25 mouse cellular contexts compared by ENCODE assay signal in the genomic region with DNA sequence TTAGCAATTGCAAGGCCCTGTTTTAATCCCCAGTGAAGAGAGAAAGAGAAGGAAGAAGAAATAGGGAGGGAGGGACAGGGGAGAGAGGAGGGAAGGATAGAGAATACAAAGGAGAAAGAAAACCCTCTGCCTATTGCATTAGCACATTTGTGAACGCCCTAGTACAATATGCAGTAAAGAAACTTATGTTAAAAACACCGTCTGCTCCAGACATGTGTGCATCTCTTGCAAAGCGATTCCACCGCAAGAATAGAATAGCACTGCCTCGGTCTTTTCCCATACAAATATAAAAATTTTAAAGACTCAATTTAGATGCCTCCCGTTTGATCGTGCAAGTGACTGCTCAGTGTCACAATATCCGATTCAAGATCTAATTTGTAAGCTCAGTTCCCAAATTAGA. TPM values are rescaled to one million over a fixed set of nuclear protein-coding genes. Genes with fewer than 3 reads are reported as not detected.
DNase-seq lines count a peak whose midpoint lies in the region; ATAC-seq and TF ChIP-seq lines count a peak whose summit lies in the region.
"Had no signal": no experiment of that assay in that cellular context is flagged by ENCODE, and none has a peak within 500 bp of the region (broad histone marks: within the 10 kb centered on the region; RNA-seq: fewer than 3 reads in every experiment).

No protein-coding gene starts in this region.

- H3K4me1 ChIP-seq in heart, embryonic 13.5 days: peaks cover 68% of the 10 kb centered on the region
- H3K4me1 ChIP-seq in heart, postnatal 0 days (ENCODE audit: control insufficient read depth, insufficient read depth): peaks cover 19% of the 10 kb centered on the region; the same call in 1 of the 2 replicates
- H3K4me1 ChIP-seq: embryonic facial prominence, embryonic 13.5 days; hindbrain, embryonic 12.5 days had no signal

- H3K9me3 ChIP-seq in heart, embryonic 13.5 days: no peaks in the 10 kb centered on the region
- no peaks in the 10 kb centered on the region for H3K9me3 ChIP-seq in heart, postnatal 0 days (replicated peaks; ENCODE audit: control insufficient read depth, low read length)
- H3K9me3 ChIP-seq: embryonic facial prominence, embryonic 13.5 days; forebrain, embryonic 15.5 days; hindbrain, embryonic 12.5 days had no signal

- H3K27ac ChIP-seq in heart, embryonic 13.5 days (replicated peaks): peak overlapping the region; percentile 53
- peak overlapping the region; percentile 18; the same call in 1 of the 2 replicates for H3K27ac ChIP-seq in heart, postnatal 0 days (ENCODE audit: low read depth)
- H3K27ac ChIP-seq: embryonic facial prominence, embryonic 13.5 days; forebrain, embryonic 15.5 days; gastrocnemius, adult 2 months; hindbrain, embryonic 12.5 days had no signal

- H3K4me2 ChIP-seq in heart, embryonic 13.5 days: no peak overlapping the region
- no peak overlapping the region for H3K4me2 ChIP-seq in heart, postnatal 0 days (ENCODE audit: low read depth, low read length)
- H3K4me2 ChIP-seq: embryonic facial prominence, embryonic 13.5 days; forebrain, embryonic 15.5 days; hindbrain, embryonic 12.5 days had no signal

- no peak overlapping the region for H3K9ac ChIP-seq in heart, embryonic 13.5 days
- H3K9ac ChIP-seq in heart, postnatal 0 days (replicated peaks; ENCODE audit: low read depth, low read length): no peak overlapping the region
- H3K9ac ChIP-seq: embryonic facial prominence, embryonic 13.5 days; forebrain, embryonic 15.5 days; hindbrain, embryonic 12.5 days had no signal

- intact Hi-C loops in heart, postnatal 25 days (cut with DNase I): no loop called here

- no peak for DNase-seq in frontal cortex, postnatal 36 days (ENCODE audit: low spot score in 2 of 2)
- no peak for DNase-seq in heart, adult 11 months
- DNase-seq in heart, postnatal 0 days (ENCODE audit: low spot score): no peak
- no peak for DNase-seq in heart, postnatal 25 days (ENCODE audit: low spot score)
- peak; percentile 5 for DNase-seq in gonadal fat pad, adult 2 months (ENCODE audit: low read depth)
- no peak for DNase-seq in gastrocnemius, postnatal 10 days
- DNase-seq: adrenal gland, postnatal 14 days; cerebellum, adult 18-20 months; cerebellum, adult 9-11 months; cerebellum, postnatal 36 days; gastrocnemius, adult 2 months; gastrocnemius, postnatal 36 days; heart, postnatal 10 days; kidney, adult 8-10 months had no signal

- no peak for TF ChIP-seq EP300 in heart, postnatal 0 days (IDR thresholded peaks at IDR 0.05; ENCODE audit: low read depth)

- ATAC-seq in frontal cortex, adult (ENCODE audit: low TSS enrichment): peak; percentile 69
- no peak for ATAC-seq in heart, embryonic 13.5 days (ENCODE audit: extremely low read depth, insufficient number of reproducible peaks, low FRiP score, low TSS enrichment)
- no peak for ATAC-seq in heart, postnatal 0 days (ENCODE audit: insufficient read depth, low read depth)
- ATAC-seq: activated CD4-positive, CD25-positive, alpha-beta regulatory T cell, adult 4 months; forebrain, embryonic 15.5 days; hindbrain, embryonic 16.5 days; inflammation-experienced regulatory T-cells, adult 6 months; intestine, postnatal 0 days; Patski had no signal

- TF ChIP-seq CTCF in heart, postnatal 0 days (IDR thresholded peaks at IDR 0.05; ENCODE audit: low read depth): no peak

- no peaks in the 10 kb centered on the region for H3K27me3 ChIP-seq in heart, embryonic 13.5 days (replicated peaks)
- no peaks in the 10 kb centered on the region for H3K27me3 ChIP-seq in heart, postnatal 0 days (ENCODE audit: control insufficient read depth, insufficient read depth, low read length)
- H3K27me3 ChIP-seq: CH12.LX; embryonic facial prominence, embryonic 13.5 days; forebrain, embryonic 15.5 days; hindbrain, embryonic 12.5 days; Patski had no signal

- WGBS in heart, embryonic 13.5 days: 82% methylated on average over 8 of the region's 8 CpGs
- 81% methylated on average over 8 of the region's 8 CpGs for WGBS in heart, postnatal 0 days

- peaks cover 78% of the 10 kb centered on the region for H3K36me3 ChIP-seq in heart, embryonic 13.5 days
- peaks cover 70% of the 10 kb centered on the region for H3K36me3 ChIP-seq in heart, postnatal 0 days (replicated peaks; ENCODE audit: control insufficient read depth, insufficient read depth, low read length)
- H3K36me3 ChIP-seq: embryonic facial prominence, embryonic 13.5 days; forebrain, embryonic 15.5 days; hindbrain, embryonic 12.5 days had no signal

- H3K4me3 ChIP-seq in heart, embryonic 13.5 days: no peak overlapping the region
- no peak overlapping the region for H3K4me3 ChIP-seq in heart, postnatal 0 days (ENCODE audit: low read depth, low read length)
- H3K4me3 ChIP-seq: embryonic facial prominence, embryonic 13.5 days; forebrain, embryonic 15.5 days; gastrocnemius, adult 2 months; hindbrain, embryonic 12.5 days had no signal

RNA-seq across cellular contexts. Expression of a gene that starts 32.1 kb away (rescaled TPM):
- 1,324 and 1,364 TPM in 2 replicates for polyA plus RNA-seq in heart, embryonic 13.5 days (2015; fragmentation: Nextera tagmentation; extraction: Ambion mirVana)
- 1,276 and 1,578 TPM in 2 replicates for total RNA-seq in heart, postnatal 0 days (2014; rRNA removed; ENCODE audit: low replicate concordance)
- 2,012 and 2,143 TPM in 2 replicates for polyA plus RNA-seq in heart, postnatal 0 days (2015; fragmentation: Nextera tagmentation; extraction: Ambion mirVana)
- total RNA-seq in heart, postnatal 25 days (2021): 1,000 to 10,000 TPM; 1,826 to 1,902 TPM
- 0.62 and 1.5 TPM in 2 replicates for polyA plus RNA-seq in gonadal fat pad, adult 2 months (2012; rRNA removed)
- total RNA-seq in gastrocnemius, postnatal 10 days (2021): 1,000 to 10,000 TPM; 1,429 to 1,530 TPM
- total RNA-seq: CH12.LX had no signal

RNA-seq across cellular contexts. Expression of a gene that starts 50.6 kb away (rescaled TPM):
- 11.4 and 11.5 TPM in 2 replicates for polyA plus RNA-seq in heart, embryonic 13.5 days (2015; fragmentation: Nextera tagmentation; extraction: Ambion mirVana)
- total RNA-seq in heart, postnatal 0 days (2014; rRNA removed; ENCODE audit: low replicate concordance): 10.1 and 25.3 TPM in 2 replicates
- polyA plus RNA-seq in heart, postnatal 0 days (2015; fragmentation: Nextera tagmentation; extraction: Ambion mirVana): 9.1 and 9.8 TPM in 2 replicates
- 10 to 100 TPM; 87.6 to 93.6 TPM for total RNA-seq in heart, postnatal 25 days (2021)
- 9.5 and 10.2 TPM in 2 replicates for polyA plus RNA-seq in gonadal fat pad, adult 2 months (2012; rRNA removed)
- 10 to 100 TPM; 21.9 to 24.0 TPM for total RNA-seq in gastrocnemius, postnatal 10 days (2021)
